Mouse (Mus musculus) embryonic facial prominence, embryonic 11.5 days (tissue): ENCODE measurements around the gene Atp2b2. TPM values are rescaled to one million over a fixed set of nuclear protein-coding genes. Genes with fewer than 3 reads are reported as not detected.
A peak's percentile ranks its signal among the peaks of the same experiment; 100 is the strongest.
"Not testable (repeated sequence)": the region's sequence is repeated elsewhere in the genome, so short reads cannot be mapped to it uniquely, and the experiment has no call there.

Source experiments
- ATAC-seq: fragments of 200-750 bp; cut with Nextera tagmentation; replicated peaks from 2 replicates; pipeline ENCODE4 v1.8.0; 2017; ENCODE audit warnings: low read depth; ENCODE audit not compliant: insufficient number of reproducible peaks, low FRiP score, low TSS enrichment
- DNase-seq: peaks from one replicate; pipeline ENCODE4 v3.0.0-alpha.2; 2015; ENCODE audit warnings: low spot score
- H3K27ac ChIP-seq: fragments of 300-500 bp; sonication (generic); replicated peaks from 2 replicates; pipeline ENCODE4 v1.5.1; 2014; ENCODE audit warnings: mild to moderate bottlenecking, low read depth, low read length, control low read depth
- H3K27me3 ChIP-seq: fragments of 300-500 bp; sonication (generic); 2 replicates; pipeline ENCODE4 v1.6.1; 2014; ENCODE audit warnings: mild to moderate bottlenecking, low read length, moderate library complexity, mixed read lengths; ENCODE audit not compliant: control insufficient read depth, insufficient read depth
- H3K36me3 ChIP-seq: fragments of 300-500 bp; sonication (generic); replicated peaks from 2 replicates; pipeline ENCODE4 v1.6.1; 2014; ENCODE audit warnings: low read depth, mild to moderate bottlenecking, low read length, moderate library complexity, mixed read lengths; ENCODE audit not compliant: control insufficient read depth, insufficient read depth
- H3K4me1 ChIP-seq: fragments of 300-500 bp; sonication (generic); 2 replicates; pipeline ENCODE4 v1.6.1; 2014; ENCODE audit warnings: low read length, mixed read lengths; ENCODE audit not compliant: control insufficient read depth, insufficient read depth
- H3K4me2 ChIP-seq: fragments of 300-500 bp; sonication (generic); 2 replicates; pipeline ENCODE4 v1.6.1; 2014; ENCODE audit warnings: low read depth, mild to moderate bottlenecking, control low read depth, low read length, moderate library complexity
- H3K4me3 ChIP-seq: fragments of 300-500 bp; sonication (generic); 2 replicates; pipeline ENCODE4 v1.5.1; 2014; ENCODE audit warnings: low read depth, low read length, control low read depth
- H3K9ac ChIP-seq: fragments of 300-500 bp; sonication (generic); replicated peaks from 2 replicates; pipeline ENCODE4 v1.6.1; 2014; ENCODE audit warnings: mild to moderate bottlenecking, control low read depth, low read length
- H3K9me3 ChIP-seq: fragments of 300-500 bp; sonication (generic); replicated peaks from 2 replicates; pipeline ENCODE4 v1.6.1; 2016; ENCODE audit warnings: mild to moderate bottlenecking, low read length, inconsistent platforms, mixed read lengths; ENCODE audit not compliant: control insufficient read depth
- WGBS: fragments of 180-500 bp; shearing (Covaris S2); extraction: QIAGEN DNeasy Blood & Tissue Kit; methylation state at CpG from one replicate; pipeline ENCODE4 v1.1.7; 2014; 5-methylcytosine and 5-hydroxymethylcytosine counted together
- polyA plus RNA-seq: library from polyadenylated mRNA; unstranded; fragments of >200 nt; fragmentation: Nextera tagmentation; extraction: Ambion mirVana; gene quantifications from 2 replicates; pipeline ENCODE4 v1.2.1, GENCODE M21; 2014

Atp2b2 gene
- polyA plus RNA-seq, 1 experiment from 2014 or later: 0.95 TPM

GRCm38 (mm10) chr6:113717541-113717940, 324.9 kb downstream of the Atp2b2 start:
- Histone ChIP-seq H3K27ac (no peak overlapping the region), H3K4me1 (no peaks in the 10 kb centered on the region), H3K36me3 (no peaks in the 10 kb centered on the region; the same call in none of the 2 replicates), H3K4me3 (no peak overlapping the region), H3K9ac (no peak overlapping the region), H3K4me2 (no peak overlapping the region), H3K9me3 (no peaks in the 10 kb centered on the region), H3K27me3 (no peaks in the 10 kb centered on the region)
- DNase-seq (no peak), ATAC-seq (no peak)
- WGBS: 99% methylated on average over 3 of the region's 3 CpGs

GRCm38 (mm10) chr6:113714797-113715196, 327.6 kb downstream of the Atp2b2 start:
- 78% methylated on average over 1 of the region's 1 CpGs for WGBS
- H3K4me3 ChIP-seq: no peak overlapping the region
- H3K9me3 ChIP-seq: no peaks in the 10 kb centered on the region
- DNase-seq (no peak), ATAC-seq (no peak)
- H3K27me3 ChIP-seq: no peaks in the 10 kb centered on the region
- no peak overlapping the region for H3K4me2 ChIP-seq
- H3K9ac ChIP-seq: no peak overlapping the region
- H3K27ac ChIP-seq: no peak overlapping the region
- no peaks in the 10 kb centered on the region for H3K4me1 ChIP-seq
- H3K36me3 ChIP-seq: peaks cover 3% of the 10 kb centered on the region

- Histone ChIP-seq H3K4me3 (no peak overlapping the region), H3K4me2 (no peak overlapping the region), H3K4me1 (no peaks in the 10 kb centered on the region), H3K36me3 (peaks cover 4% of the 10 kb centered on the region), H3K9ac (no peak overlapping the region), H3K9me3 (no peaks in the 10 kb centered on the region), H3K27ac (no peak overlapping the region), H3K27me3 (no peaks in the 10 kb centered on the region)
- ATAC-seq (no peak), DNase-seq (no peak)
- WGBS: 93% methylated on average over 2 of the region's 2 CpGs
Observed at GRCm38 (mm10) chr6:113714276-113714675, 328.1 kb downstream of the Atp2b2 start.

- not testable (repeated sequence) for H3K9me3 ChIP-seq, H3K27me3 ChIP-seq, H3K4me3 ChIP-seq, H3K36me3 ChIP-seq, DNase-seq, H3K4me1 ChIP-seq, H3K9ac ChIP-seq, H3K27ac ChIP-seq, ATAC-seq, H3K4me2 ChIP-seq
- WGBS: 98% methylated on average over 5 of the region's 5 CpGs
Observed at GRCm38 (mm10) chr6:113713389-113713788, 329.0 kb downstream of the Atp2b2 start.

- no peak overlapping the region for H3K27ac ChIP-seq
- H3K36me3 ChIP-seq: peaks cover 8% of the 10 kb centered on the region
- no peak overlapping the region for H3K4me2 ChIP-seq
- 92% methylated on average over 3 of the region's 3 CpGs for WGBS
- H3K9me3 ChIP-seq: no peaks in the 10 kb centered on the region
- H3K9ac ChIP-seq: no peak overlapping the region
- H3K27me3 ChIP-seq: no peaks in the 10 kb centered on the region
- H3K4me1 ChIP-seq: no peaks in the 10 kb centered on the region
- no peak overlapping the region for H3K4me3 ChIP-seq
- ATAC-seq (no peak), DNase-seq (no peak)
Observed at GRCm38 (mm10) chr6:113712718-113713117, 329.7 kb downstream of the Atp2b2 start.

GRCm38 (mm10) chr6:113697222-113698205, 344.9 kb downstream of the Atp2b2 start:
- ATAC-seq: no peak
- peak overlapping the region; percentile 83 for H3K9ac ChIP-seq
- DNase-seq: peak; percentile 18
- no peaks in the 10 kb centered on the region; the same call in 1 of the 2 replicates for H3K36me3 ChIP-seq
- no peaks in the 10 kb centered on the region for H3K9me3 ChIP-seq
- H3K27ac ChIP-seq: peak overlapping the region; percentile 82
- no peaks in the 10 kb centered on the region for H3K4me1 ChIP-seq
- no peaks in the 10 kb centered on the region for H3K27me3 ChIP-seq
- H3K4me2 ChIP-seq: peak overlapping the region; percentile 99
- peak overlapping the region; percentile 91 for H3K4me3 ChIP-seq
- under 1% methylated on average over 90 of the region's 113 CpGs for WGBS

- H3K36me3 ChIP-seq: no peaks in the 10 kb centered on the region; the same call in 1 of the 2 replicates
- peak within 1 kb of the TSS; percentile 83 for H3K9ac ChIP-seq
- DNase-seq: peak; percentile 98
- peak within 1 kb of the TSS; percentile 99 for H3K4me2 ChIP-seq
- peak within 1 kb of the TSS; percentile 82 for H3K27ac ChIP-seq
- no peaks in the 10 kb centered on the region for H3K4me1 ChIP-seq
- H3K4me3 ChIP-seq: peak within 1 kb of the TSS; percentile 91
- H3K9me3 ChIP-seq: no peaks in the 10 kb centered on the region
- H3K27me3 ChIP-seq: no peaks in the 10 kb centered on the region
- ATAC-seq: peak; percentile 99
- WGBS: under 1% methylated on average over 55 of the region's 58 CpGs
Observed at GRCm38 (mm10) chr6:113696582-113697221, 345.7 kb downstream of the Atp2b2 start, which contains the start of gene Tatdn2. Gene Tatdn2 (plus strand): TSS chr6:113697050.
